Mouse (Mus musculus): ENCODE data around the gene Atoh1.

The Atoh1 gene

DNA sequence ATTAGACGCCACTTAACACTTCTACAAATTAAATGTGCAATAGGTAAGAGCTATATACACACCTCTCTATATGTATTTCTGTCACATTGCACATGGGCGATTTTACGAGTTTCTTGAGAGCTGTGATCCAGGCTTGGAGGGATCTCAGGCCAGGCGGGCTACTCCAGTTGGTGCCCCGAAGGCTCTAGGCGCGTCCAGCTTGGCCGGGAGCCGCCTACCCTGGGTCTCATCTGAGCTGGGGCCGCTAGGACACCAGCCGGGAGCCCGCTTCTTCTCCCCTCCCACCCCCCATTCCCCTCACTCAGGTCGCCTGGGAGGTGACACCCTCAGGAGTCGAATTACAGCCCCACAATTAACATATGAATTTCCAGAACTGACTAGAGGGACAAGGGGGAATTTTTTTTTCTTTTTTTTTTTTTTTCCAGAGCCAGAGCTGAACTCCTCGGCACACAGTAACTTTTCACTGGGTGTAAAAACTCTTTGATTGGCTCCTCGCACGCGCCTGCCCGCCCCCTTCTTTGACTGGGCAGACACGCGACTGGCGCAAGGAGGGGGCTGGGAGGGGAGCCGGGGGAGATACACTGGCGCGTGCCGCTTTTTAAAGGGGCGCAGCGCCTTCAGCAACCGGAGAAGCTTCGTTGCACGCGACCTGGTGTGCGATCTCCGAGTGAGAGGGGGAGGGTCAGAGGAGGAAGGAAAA is at the start of gene Atoh1:
TSS of gene Atoh1 (plus strand) at position 627 of the 700 bp plus-strand sequence.
- peak; percentile 89 for DNase-seq

DNA sequence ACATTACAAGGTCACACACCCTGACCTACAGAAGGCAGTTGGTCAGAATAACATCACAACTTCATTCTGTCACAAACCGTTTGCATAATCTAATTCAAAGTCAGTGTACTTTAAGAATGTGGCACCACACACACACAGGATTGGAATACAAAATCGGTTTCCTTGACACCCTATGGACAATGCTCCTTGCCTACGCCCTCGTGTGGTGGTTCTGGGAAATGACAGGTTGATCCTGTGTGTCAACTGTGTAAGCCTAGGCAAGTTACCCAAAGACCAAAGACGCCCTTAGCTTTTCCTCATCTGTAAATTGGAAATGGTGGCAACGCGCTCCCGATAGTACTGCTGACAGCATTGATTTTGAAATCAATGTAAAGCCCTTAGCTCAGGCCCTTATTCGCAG is 45.0 kb upstream of the Atoh1 start:
- DNase-seq = no peak

DNA sequence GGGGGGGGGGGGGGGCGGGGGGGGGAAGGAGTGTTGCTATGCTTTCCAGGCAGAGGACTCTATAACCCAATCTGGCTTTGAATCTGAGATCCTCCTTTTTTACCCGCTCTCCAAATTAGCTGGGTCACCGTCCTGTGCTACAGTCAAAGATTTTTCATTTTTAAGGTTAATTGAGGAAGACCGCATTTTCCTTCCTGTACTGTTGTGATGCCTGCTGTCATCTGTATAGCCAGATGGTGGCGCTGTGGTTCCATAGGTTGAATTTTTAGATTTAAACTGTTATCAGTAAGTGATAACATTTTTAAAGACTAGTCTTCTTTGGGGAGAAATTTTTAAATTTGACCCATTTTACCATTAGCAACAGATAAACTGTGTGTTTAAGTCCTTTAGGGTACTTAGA is 44.0 kb upstream of the Atoh1 start:
- no peak for DNase-seq

DNA sequence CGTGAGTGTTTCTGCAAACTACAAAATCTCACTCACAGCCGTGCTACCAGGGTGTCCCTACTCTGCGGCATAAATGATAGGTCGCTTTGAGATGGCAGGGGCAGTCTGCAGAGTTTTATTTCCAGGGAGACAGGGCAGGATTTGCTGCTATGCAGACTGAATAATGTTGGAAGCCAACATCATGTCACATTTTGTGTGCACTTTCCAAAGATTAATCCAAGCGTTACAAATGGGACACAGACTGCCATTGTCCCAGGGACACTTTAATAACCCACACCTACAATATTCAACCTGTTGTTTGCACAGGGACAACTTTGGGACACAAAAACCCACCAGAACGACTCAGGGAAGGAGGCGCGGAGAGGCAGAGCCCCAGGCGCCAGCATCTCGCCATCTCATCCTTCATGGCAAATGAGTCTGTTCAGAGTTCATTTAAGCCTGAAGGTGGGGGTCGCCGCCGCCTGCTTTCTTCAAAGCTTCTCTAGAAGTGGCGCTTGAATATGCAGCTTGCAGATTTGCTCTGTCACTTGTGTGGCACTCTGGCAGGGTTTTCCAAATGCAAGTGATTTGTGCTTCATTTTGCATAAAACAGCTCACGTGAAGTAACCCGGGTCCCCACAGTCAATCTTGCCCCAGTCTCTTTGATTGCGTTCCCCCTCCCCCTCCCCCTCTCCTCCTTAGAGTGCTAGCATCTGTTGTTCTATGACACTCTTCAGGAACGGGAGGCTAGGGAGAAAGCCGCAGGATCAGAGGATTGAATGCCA is 40.6 kb upstream of the Atoh1 start:
- no peak for DNase-seq

DNA sequence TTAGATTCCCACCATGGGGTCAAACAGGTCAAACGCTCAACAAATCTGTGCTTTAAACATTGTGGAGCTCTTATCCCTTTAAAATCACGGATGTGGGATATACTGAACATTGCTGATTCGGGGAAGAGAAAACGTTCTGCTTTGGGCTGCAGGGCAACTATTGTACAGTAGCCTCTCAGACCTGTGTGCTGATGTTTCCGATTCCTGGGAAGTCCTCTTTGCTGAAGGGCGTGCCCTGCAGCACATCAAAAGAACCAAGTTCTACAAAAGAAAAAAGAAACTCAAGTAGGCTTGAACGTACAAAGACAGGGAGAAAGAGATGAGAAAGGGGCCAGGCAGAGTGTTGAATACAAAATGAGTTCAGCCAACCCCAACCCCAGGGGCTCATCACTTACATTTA is 34.2 kb upstream of the Atoh1 start:
- DNase-seq = no peak

DNA sequence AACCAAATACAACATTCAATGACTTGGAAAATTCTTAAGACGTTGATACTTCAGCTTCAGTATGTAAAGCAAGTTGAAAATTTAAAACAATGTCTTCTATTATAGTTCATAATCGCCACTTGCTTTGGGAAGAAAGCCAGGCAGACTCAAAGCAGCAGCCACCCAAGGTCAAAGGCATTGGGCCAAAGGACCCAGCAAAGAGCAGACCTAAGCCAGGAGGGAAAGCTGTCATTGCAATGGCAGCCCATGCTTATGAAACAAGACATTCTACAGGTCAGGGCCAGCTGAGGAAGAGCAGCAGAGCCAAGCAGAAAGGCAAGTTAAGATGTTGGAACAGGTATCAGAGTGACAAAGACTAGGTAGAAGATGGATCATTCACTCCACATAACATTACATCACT is 25.3 kb upstream of the Atoh1 start:
- DNase-seq = no peak

DNA sequence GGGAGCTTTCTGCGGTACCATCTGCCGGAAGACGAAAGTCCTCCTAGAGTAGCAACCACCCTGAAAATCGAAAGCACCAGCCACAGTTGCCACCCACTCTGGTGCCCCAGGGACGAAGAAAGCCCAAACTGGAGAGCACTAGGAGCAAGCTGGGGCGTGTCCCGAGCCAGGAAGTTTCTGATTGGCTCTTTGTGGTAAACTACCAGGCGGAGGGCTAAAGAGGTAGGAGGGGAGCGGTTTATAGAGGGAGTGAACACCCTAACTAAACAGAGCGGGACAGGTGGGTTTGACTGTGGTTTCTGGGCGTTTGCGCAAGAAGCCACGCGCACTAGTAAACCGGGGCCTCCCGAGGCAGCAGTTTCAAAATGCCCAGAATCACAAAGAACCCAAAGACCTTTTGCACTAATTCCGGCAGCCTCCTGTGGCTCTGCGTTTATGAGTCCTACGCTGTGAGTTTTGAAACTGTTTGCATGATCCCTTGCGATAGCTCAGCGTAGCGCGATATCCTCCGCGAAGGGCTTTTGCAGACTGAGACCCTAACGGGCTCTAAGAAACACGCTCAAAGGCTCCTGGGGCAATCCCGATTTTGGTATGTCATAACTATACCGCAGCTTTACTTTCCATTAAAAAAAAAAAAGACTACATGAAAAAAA is 1.0 kb upstream of the Atoh1 start:
- peak; percentile 89 for DNase-seq

DNA sequence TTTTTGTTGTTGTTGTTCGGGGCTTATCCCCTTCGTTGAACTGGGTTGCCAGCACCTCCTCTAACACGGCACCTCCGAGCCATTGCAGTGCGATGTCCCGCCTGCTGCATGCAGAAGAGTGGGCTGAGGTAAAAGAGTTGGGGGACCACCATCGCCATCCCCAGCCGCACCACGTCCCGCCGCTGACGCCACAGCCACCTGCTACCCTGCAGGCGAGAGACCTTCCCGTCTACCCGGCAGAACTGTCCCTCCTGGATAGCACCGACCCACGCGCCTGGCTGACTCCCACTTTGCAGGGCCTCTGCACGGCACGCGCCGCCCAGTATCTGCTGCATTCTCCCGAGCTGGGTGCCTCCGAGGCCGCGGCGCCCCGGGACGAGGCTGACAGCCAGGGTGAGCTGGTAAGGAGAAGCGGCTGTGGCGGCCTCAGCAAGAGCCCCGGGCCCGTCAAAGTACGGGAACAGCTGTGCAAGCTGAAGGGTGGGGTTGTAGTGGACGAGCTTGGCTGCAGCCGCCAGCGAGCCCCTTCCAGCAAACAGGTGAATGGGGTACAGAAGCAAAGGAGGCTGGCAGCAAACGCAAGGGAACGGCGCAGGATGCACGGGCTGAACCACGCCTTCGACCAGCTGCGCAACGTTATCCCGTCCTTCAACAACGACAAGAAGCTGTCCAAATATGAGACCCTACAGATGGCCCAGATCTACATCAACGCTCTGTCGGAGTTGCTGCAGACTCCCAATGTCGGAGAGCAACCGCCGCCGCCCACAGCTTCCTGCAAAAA is 496 bp downstream of the Atoh1 start:
- peak; percentile 89 for DNase-seq

DNA sequence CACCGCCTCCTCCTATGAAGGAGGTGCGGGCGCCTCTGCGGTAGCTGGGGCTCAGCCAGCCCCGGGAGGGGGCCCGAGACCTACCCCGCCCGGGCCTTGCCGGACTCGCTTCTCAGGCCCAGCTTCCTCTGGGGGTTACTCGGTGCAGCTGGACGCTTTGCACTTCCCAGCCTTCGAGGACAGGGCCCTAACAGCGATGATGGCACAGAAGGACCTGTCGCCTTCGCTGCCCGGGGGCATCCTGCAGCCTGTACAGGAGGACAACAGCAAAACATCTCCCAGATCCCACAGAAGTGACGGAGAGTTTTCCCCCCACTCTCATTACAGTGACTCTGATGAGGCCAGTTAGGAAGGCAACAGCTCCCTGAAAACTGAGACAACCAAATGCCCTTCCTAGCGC is 1.1 kb downstream of the Atoh1 start:
- DNase-seq = no peak

DNA sequence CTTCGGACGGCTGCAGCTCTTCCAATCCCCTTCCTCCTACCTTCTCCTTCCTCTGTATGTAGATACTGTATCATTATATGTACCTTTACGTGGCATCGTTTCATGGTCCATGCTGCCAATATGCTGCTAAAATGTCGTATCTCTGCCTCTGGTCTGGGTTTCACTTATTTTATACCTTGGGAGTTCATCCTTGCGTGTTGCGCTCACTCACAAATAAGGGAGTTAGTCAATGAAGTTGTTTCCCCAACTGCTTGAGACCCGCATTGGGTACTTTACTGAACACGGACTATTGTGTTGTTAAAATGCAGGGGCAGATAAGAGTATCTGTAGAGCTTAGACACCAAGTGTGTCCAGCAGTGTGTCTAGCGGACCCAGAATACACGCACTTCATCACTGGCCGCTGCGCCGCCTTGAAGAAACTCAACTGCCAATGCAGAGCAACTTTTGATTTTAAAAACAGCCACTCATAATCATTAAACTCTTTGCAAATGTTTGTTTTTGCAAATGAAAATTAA is 1.6 kb downstream of the Atoh1 start:
- no peak for DNase-seq

DNA sequence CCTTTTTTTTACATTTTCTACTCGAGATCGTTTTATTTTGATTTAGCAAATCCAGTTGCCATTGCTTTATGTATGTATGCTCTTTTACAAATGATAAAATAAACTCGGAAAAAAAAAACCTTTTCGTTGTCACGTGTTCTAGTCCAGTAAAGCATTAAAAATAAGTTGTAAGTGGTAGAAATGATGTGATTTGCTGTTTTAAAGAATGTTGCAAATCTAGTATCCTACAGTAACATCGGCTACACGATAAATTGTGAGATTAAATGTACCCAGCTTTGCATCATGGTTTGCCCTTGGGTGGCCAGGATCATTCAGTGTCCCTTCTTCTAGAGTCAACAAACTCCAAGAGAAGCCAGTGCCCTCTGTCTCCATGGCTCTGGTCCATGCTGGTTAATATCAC is 2.2 kb downstream of the Atoh1 start:
- no peak for DNase-seq

DNA sequence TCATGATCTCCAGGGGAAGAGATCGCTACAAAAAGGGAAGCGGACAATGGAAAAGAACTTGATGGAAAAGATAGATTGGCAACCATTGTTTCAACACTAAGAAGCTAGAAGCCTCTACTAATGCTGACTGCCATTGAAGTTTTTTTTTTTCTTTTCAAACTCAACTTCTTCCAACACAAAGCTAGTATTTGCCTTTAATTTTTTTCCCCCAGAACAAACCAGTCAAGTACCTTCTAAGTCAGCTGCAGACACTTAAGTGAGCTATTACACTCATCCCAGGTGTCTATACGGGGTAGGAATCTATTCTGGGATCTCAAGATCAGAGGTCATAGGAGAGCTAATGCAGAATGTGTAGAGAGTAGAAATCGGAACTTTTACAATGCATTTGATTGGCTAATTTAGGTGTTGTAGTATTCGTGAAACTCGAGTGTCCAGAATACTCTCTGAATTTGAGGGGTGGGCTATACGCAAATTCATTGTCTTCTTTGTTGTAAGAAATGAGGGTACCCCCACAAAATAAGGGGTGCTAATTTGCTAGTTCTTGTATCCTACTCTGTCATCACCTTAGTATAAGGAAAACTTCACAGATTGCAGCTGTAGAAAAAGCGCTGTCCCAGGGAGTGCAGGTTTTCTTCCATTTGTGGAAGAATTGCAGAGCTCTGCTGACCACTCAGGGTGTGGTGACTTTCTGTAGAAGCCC is 2.8 kb downstream of the Atoh1 start:
- peak; percentile 18 for DNase-seq

DNA sequence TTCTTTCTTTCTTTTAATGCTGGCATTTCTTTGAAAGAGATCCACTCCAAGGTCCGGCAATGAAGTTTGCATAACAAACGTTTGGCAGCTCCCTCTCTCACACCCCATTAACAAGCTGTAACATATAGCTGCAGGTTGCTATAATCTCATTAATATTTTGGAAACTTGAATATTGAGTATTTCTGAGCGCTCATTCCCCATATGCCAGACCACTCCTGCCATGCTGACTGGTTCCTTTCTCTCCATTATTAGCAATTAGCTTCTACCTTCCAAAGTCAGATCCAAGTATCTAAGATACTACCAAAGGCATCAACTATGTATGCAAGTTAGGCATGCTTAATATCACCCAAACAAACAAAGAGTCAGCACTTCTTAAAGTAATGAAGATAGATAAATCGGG is 4.4 kb downstream of the Atoh1 start:
- no peak for DNase-seq

DNA sequence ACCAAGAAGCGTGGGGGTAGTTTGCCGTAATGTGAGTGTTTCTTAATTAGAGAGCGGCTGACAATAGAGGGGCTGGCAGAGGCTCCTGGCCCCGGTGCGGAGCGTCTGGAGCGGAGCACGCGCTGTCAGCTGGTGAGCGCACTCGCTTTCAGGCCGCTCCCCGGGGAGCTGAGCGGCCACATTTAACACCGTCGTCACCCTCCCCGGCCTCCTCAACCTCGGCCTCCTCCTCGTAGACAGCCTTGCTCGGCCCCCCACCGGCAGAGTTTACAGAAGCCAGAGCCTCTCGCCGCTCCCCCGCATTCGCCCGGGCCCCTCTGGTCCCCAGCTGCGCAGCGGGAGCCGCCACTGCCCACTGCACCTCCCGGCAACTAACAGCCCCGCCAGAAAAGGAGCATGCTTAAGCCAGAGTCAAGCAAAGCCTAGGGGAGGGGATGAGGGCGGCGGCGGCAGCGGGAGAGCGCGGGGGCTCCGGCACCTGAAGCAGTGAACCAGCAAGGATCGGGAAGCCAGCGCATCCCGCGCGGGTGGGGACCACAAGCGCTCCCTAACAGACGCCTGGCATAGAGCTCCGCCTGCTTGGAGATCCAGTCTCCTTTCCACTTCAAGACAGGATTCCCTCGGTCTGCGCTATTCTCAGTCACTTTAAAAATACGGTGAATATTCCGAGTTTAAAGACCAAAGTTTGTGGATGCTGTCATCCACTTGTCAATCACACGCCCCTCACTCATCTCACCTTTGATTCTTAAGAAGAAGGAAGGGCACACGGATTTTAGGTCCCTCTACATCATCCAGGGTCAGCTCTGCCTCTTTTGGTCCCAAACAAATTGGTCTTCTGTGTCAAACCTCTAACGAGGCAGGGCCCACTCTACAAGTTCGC is 5.8 kb downstream of the Atoh1 start:
- peak; percentile 61 for DNase-seq

DNA sequence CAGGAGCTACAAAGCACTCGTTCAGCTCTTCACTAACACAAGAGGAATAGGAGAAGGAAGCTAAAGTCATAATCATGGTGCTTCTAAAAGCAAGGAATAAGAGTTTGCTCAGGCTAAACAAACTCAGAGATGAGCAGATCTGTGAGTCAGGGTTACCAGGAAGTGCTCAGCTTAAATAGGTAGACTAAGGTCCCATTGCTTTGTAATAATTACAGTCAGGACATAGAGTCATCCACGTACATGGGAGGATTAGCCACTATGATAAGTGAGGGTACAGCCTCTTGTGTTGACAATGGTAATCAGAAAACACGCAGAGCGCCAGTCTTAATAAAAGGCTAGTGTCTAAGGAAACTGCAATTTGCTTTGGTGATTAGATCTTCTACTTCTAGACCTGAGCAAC is 7.4 kb downstream of the Atoh1 start:
- DNase-seq = no peak

DNA sequence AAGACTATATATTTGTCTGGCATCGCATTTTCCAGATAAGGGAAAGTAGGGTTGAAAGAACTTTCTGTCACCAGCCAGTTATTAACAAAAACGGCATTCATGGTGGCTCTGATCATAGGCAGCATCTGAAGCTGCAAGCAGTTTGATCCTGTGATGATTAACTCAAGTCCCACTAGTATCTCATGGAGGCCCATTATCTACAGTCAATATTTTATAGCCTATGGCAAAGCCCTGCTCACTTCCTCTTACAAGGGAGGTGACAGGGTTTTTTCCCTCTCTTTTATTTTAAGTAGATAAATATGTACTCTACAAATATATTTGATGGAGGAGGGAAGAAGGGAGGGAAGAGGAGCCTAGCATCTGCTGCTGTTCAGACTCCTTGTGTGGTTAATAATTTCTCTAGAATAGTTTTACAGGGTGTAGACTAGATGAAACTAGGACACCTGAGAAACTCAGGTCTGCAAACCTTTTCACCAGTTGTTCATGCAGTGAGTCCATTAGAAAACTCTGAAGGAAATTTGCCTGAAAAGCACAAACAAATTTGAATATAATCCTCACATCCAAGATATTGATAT is 14.1 kb downstream of the Atoh1 start:
- DNase-seq = no peak

DNA sequence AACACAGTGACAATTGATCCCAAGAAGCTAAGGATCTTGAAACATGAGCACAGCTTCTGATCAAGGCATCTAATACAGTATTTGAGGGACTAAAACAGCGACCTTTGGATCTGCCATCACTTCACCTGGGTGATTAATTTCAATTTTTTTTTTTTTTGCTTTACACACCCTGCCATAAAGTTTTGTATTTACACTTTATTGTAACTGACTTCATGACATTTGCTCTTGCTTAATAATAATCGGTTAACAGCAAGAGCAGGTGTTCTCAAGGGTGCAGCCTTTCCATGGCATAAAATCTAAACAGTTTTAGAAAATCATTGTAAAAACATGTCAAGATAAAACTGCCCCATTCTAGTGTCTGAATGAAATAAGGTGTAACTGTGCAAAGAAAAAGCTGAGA is 25.6 kb downstream of the Atoh1 start:
- no peak for DNase-seq

DNA sequence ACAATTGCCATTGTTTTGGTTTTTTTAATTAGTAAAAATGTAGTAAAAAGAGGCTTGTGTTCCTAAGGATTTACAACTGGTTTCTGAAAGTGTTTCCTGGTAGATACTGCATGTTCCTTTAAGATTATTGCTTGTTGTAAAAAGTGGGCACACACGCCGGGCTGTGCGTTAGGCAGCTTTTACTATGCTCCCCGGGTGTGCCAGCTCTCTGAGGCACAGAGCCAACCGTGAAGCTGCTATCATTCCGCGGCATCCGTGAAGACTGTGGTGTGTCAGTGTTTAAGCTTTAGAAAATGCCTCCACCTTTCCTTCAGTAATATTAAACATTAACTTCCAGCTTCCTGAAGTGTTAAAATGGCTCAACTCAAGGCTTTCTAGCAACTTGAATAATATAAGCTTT is 35.0 kb downstream of the Atoh1 start:
- no peak for DNase-seq

DNA sequence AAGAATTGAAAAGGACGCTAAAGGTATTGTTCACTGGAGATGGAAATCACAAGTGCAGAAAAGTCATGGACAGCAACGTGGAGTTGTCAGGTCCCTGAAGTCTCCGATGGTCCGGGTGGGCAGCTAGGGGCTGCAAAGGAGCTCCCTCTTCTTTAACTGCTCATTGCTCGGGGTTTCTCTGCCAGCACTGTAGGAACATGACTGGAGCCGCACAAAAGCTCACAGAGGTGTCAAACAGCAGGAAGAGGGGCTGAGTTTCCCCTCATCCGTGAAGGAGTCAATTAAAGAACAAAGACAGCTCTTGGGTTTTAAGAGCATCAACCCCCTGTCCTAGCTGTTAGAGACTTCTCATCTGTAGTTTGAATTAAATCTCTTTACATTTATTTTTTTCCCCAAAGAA is 44.5 kb downstream of the Atoh1 start:
- no peak for DNase-seq
